Mouse (Mus musculus): ENCODE results near the gene Pfkfb4. TPM values are rescaled to one million over a fixed set of nuclear protein-coding genes. Genes with fewer than 3 reads are reported as not detected.
A peak's percentile ranks its signal among the peaks of the same experiment; 100 is the strongest.

Gene Pfkfb4
- polyA plus RNA-seq, 1 experiment from 2014 or later = 12.8 TPM

DNA sequence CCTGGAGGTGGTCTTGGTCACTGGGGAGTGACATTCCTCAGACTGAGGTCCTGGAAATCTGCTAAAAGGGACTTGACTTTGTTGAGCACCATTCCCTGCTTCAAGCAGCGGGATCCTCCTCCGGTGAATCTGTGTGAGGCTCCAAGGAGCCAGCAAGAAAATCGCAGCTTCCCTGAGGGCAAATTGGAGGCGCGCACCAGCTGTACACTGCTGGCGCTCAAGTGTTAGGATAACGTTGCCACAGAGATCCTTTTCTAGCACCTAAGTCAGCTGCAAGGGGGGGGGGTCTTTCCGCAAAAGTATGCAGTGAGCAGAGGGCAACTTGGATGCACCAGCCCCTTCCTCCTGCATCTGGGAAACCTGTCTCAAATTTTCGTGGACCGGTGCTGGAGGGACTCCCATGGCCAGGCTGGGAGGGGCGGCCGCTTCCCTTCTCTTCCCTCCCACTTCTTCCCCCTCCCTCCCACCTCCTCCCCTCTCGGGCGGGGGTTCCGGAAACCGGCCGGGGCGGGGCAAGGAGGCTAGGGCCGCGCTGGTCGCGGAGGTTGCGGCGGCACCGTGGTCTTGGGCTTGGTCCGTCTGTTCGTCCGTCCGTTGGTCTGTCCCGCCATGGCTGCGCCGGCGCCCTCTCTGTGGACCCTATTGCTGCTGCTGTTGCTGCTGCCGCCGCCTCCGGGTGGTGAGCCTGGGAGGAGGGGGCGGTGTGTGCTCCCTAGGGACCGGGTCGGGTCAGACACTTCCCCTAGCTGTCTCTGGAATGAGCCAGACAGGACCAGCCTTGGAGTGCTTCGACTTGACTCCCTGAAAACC is 46.7 kb downstream of the Pfkfb4 start, which contains the start of gene Shisa5:
Gene Shisa5 (plus strand): TSS at position 480 of the 810 bp plus-strand sequence.
- peak within 1 kb of the TSS; percentile 59 for H3K4me2 ChIP-seq (replicated peaks; ENCODE audit: low read depth, low read length)
- peak; percentile 81 for DNase-seq (ENCODE audit: low spot score)
- under 1% methylated on average over 38 of the region's 40 CpGs for WGBS
- ATAC-seq (ENCODE audit: low FRiP score) = peak; percentile 89
- H3K36me3 ChIP-seq (ENCODE audit: control insufficient read depth, insufficient read depth, low read length) = no peaks in the 10 kb centered on the region
- no peaks in the 10 kb centered on the region; the same call in 1 of the 2 replicates for H3K4me1 ChIP-seq (replicated peaks; ENCODE audit: control insufficient read depth, insufficient read depth, low read length)
- H3K9ac ChIP-seq (ENCODE audit: low read depth, low read length) = peak within 1 kb of the TSS; percentile 61
- no peak within 1 kb of the TSS for H3K27ac ChIP-seq (ENCODE audit: low read depth, low read length)
- no peaks in the 10 kb centered on the region for H3K9me3 ChIP-seq (ENCODE audit: control insufficient read depth, low read length)
- peak within 1 kb of the TSS; percentile 43 for H3K4me3 ChIP-seq (ENCODE audit: low read depth, low read length)
- no peaks in the 10 kb centered on the region for H3K27me3 ChIP-seq (ENCODE audit: control insufficient read depth, insufficient read depth, low read length)

DNA sequence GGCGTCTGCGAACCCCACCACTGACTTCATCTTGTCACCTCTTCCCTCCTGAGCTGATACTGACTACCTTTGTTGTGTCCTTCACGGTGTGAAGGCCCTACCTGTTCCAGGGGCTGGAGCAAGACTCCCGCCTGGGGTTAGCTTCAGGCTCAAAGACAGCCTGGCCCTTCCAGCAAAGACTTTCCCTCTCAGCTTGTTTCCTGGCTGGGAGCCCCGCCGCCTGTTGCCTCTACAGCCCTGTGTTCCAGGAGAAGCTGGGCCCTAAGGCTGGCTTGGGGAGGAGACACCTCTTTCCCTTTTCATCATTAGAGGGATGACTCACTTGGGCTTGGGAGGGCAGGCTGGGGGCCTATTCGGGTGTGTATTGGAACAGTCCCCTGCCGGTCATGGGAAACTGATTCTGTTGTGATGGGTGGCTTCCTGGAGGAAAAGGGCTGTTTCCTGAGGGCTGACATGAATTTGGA is 47.4 kb downstream of the Pfkfb4 start:
- Histone ChIP-seq H3K4me3 (ENCODE audit: low read depth, low read length) (peak overlapping the region; percentile 43), H3K4me1 (replicated peaks; ENCODE audit: control insufficient read depth, insufficient read depth, low read length) (no peaks in the 10 kb centered on the region; the same call in 1 of the 2 replicates), H3K4me2 (replicated peaks; ENCODE audit: low read depth, low read length) (peak overlapping the region; percentile 59), H3K27me3 (ENCODE audit: control insufficient read depth, insufficient read depth, low read length) (no peaks in the 10 kb centered on the region), H3K27ac (ENCODE audit: low read depth, low read length) (no peak overlapping the region), H3K9ac (ENCODE audit: low read depth, low read length) (peak overlapping the region; percentile 61), H3K36me3 (ENCODE audit: control insufficient read depth, insufficient read depth, low read length) (no peaks in the 10 kb centered on the region), H3K9me3 (ENCODE audit: control insufficient read depth, low read length) (no peaks in the 10 kb centered on the region)
- no peak for ATAC-seq (ENCODE audit: low FRiP score)
- WGBS = 18% methylated on average over 8 of the region's 8 CpGs
- peak; percentile 9 for DNase-seq (ENCODE audit: low spot score)

GRCm38 (mm10) chr9:109039681-109040080 is 48.1 kb downstream of the Pfkfb4 start:
- H3K4me1 ChIP-seq (replicated peaks; ENCODE audit: control insufficient read depth, insufficient read depth, low read length) = no peaks in the 10 kb centered on the region; the same call in 1 of the 2 replicates
- H3K27ac ChIP-seq (ENCODE audit: low read depth, low read length) = no peak overlapping the region
- DNase-seq (ENCODE audit: low spot score) (no peak), ATAC-seq (ENCODE audit: low FRiP score) (no peak)
- 82% methylated on average over 4 of the region's 4 CpGs for WGBS
- no peak overlapping the region for H3K4me3 ChIP-seq (ENCODE audit: low read depth, low read length)
- no peaks in the 10 kb centered on the region for H3K36me3 ChIP-seq (ENCODE audit: control insufficient read depth, insufficient read depth, low read length)
- H3K27me3 ChIP-seq (ENCODE audit: control insufficient read depth, insufficient read depth, low read length) = no peaks in the 10 kb centered on the region
- no peak overlapping the region for H3K4me2 ChIP-seq (replicated peaks; ENCODE audit: low read depth, low read length)
- no peaks in the 10 kb centered on the region for H3K9me3 ChIP-seq (ENCODE audit: control insufficient read depth, low read length)
- H3K9ac ChIP-seq (ENCODE audit: low read depth, low read length) = no peak overlapping the region

DNA sequence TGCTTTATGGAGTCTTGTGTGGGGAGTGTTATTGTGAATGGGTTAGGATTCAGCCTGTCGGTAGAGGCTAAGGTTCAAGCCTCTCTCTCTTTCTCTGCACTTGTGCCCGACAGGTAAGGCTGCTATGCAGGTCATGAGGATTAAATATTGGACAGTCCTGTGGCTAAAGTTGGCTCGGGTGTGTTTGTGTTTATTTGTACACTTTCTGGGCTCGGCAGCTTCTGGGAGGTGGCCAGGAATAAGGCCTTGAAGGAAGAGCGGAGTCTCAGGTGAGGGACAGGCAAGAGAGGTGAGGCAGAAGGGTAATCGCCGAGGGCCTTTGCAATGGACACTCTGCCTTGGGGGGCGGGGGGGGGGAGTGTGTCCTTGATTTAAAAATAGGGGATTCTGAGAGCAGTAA is 48.6 kb downstream of the Pfkfb4 start:
- Histone ChIP-seq H3K27me3 (ENCODE audit: control insufficient read depth, insufficient read depth, low read length) (no peaks in the 10 kb centered on the region), H3K9me3 (ENCODE audit: control insufficient read depth, low read length) (no peaks in the 10 kb centered on the region), H3K4me1 (replicated peaks; ENCODE audit: control insufficient read depth, insufficient read depth, low read length) (no peaks in the 10 kb centered on the region; the same call in 1 of the 2 replicates), H3K36me3 (ENCODE audit: control insufficient read depth, insufficient read depth, low read length) (no peaks in the 10 kb centered on the region), H3K9ac (ENCODE audit: low read depth, low read length) (no peak overlapping the region), H3K4me3 (ENCODE audit: low read depth, low read length) (no peak overlapping the region), H3K27ac (ENCODE audit: low read depth, low read length) (no peak overlapping the region), H3K4me2 (replicated peaks; ENCODE audit: low read depth, low read length) (no peak overlapping the region)
- WGBS = 87% methylated on average over 8 of the region's 8 CpGs
- no peak for ATAC-seq (ENCODE audit: low FRiP score)
- DNase-seq (ENCODE audit: low spot score) = no peak

GRCm38 (mm10) chr9:109040906-109041305 is 49.3 kb downstream of the Pfkfb4 start:
- H3K4me3 ChIP-seq (ENCODE audit: low read depth, low read length) = no peak overlapping the region
- no peaks in the 10 kb centered on the region for H3K27me3 ChIP-seq (ENCODE audit: control insufficient read depth, insufficient read depth, low read length)
- no peak for ATAC-seq (ENCODE audit: low FRiP score)
- H3K4me1 ChIP-seq (replicated peaks; ENCODE audit: control insufficient read depth, insufficient read depth, low read length) = no peaks in the 10 kb centered on the region; the same call in 1 of the 2 replicates
- no peak for DNase-seq (ENCODE audit: low spot score)
- H3K36me3 ChIP-seq (ENCODE audit: control insufficient read depth, insufficient read depth, low read length) = no peaks in the 10 kb centered on the region
- WGBS = 71% methylated on average over 6 of the region's 6 CpGs
- no peak overlapping the region for H3K4me2 ChIP-seq (replicated peaks; ENCODE audit: low read depth, low read length)
- H3K9me3 ChIP-seq (ENCODE audit: control insufficient read depth, low read length) = no peaks in the 10 kb centered on the region
- no peak overlapping the region for H3K27ac ChIP-seq (ENCODE audit: low read depth, low read length)
- H3K9ac ChIP-seq (ENCODE audit: low read depth, low read length) = no peak overlapping the region

DNA sequence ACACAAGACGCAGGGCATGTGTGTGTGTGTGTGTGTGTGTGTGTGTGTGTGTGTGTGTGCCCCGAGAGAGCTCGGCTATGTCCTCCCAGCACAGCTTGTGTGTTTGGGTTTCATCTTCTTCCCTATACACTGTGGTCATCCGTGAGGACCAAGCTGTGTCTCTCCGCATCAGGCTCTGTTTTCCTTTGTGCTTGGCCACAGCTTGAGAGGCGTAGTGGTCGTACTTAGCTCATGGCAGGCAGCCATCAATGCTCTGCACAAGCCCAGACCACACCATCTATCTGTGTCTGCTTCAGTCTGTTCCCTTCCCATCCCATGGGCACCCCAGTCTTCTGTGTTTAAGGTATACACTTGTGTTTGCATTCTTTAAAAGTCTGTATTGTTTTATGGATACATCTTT is 49.8 kb downstream of the Pfkfb4 start:
- no peak overlapping the region for H3K4me2 ChIP-seq (replicated peaks; ENCODE audit: low read depth, low read length)
- no peak overlapping the region for H3K4me3 ChIP-seq (ENCODE audit: low read depth, low read length)
- no peak overlapping the region for H3K9ac ChIP-seq (ENCODE audit: low read depth, low read length)
- no peaks in the 10 kb centered on the region for H3K9me3 ChIP-seq (ENCODE audit: control insufficient read depth, low read length)
- H3K36me3 ChIP-seq (ENCODE audit: control insufficient read depth, insufficient read depth, low read length) = no peaks in the 10 kb centered on the region
- no peak for ATAC-seq (ENCODE audit: low FRiP score)
- H3K27ac ChIP-seq (ENCODE audit: low read depth, low read length) = no peak overlapping the region
- H3K4me1 ChIP-seq (replicated peaks; ENCODE audit: control insufficient read depth, insufficient read depth, low read length) = no peaks in the 10 kb centered on the region; the same call in 1 of the 2 replicates
- WGBS = 85% methylated on average over 7 of the region's 7 CpGs
- no peak for DNase-seq (ENCODE audit: low spot score)
- H3K27me3 ChIP-seq (ENCODE audit: control insufficient read depth, insufficient read depth, low read length) = no peaks in the 10 kb centered on the region

DNA sequence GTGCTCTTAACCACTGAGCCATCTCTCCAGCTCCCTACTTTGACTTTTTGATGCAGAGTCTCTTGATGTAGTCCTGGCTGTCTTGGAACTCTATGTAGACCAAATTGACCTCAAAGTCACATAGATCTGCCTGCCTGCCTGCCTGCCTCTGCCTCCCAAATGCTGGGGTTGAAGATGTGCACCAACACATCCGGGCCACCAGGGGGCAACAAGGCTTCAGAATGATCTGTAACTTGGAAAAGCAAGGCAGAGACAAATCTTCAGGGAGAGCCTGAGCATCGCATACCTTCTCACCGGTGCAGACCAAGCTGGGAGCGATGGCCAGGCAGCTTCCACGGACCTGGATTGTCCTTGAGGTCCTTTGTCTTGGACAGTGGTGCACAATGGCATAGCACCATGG is 54.7 kb downstream of the Pfkfb4 start:
- 37% methylated on average over 5 of the region's 5 CpGs for WGBS
- H3K9me3 ChIP-seq (ENCODE audit: control insufficient read depth, low read length) = no peaks in the 10 kb centered on the region

DNA sequence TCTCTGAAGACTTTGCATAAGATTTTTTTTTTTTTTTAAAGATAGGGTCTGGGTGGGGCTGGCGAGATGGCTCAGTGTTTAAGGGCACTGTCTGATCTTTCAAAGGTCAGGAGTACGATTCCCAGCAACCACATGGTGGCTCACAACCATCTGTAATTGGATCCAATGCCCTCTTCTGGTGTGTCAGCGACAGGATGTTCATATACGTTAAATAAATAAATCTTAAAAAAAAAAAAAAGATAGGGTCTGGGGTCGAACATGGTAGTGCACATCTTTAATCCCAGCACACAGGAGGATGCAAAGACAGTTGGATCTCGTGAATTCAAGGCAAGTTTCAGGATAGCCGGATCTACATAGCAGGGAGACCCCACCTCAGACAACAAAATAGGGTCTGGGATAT is 57.7 kb downstream of the Pfkfb4 start:
- Histone ChIP-seq H3K9me3 (ENCODE audit: control insufficient read depth, low read length) (no peaks in the 10 kb centered on the region), H3K4me3 (ENCODE audit: low read depth, low read length) (no peak overlapping the region), H3K4me2 (replicated peaks; ENCODE audit: low read depth, low read length) (no peak overlapping the region), H3K27ac (ENCODE audit: low read depth, low read length) (no peak overlapping the region), H3K36me3 (ENCODE audit: control insufficient read depth, insufficient read depth, low read length) (no peaks in the 10 kb centered on the region), H3K9ac (ENCODE audit: low read depth, low read length) (no peak overlapping the region), H3K4me1 (replicated peaks; ENCODE audit: control insufficient read depth, insufficient read depth, low read length) (no peaks in the 10 kb centered on the region), H3K27me3 (ENCODE audit: control insufficient read depth, insufficient read depth, low read length) (no peaks in the 10 kb centered on the region)
- WGBS = 84% methylated on average over 7 of the region's 7 CpGs
- no peak for DNase-seq (ENCODE audit: low spot score)
- no peak for ATAC-seq (ENCODE audit: low FRiP score)

More for the DNA sequence above, 54.7 kb downstream of the Pfkfb4 start:
- Histone ChIP-seq H3K27ac (ENCODE audit: low read depth, low read length) (no peak overlapping the region), H3K27me3 (ENCODE audit: control insufficient read depth, insufficient read depth, low read length) (no peaks in the 10 kb centered on the region), H3K4me3 (ENCODE audit: low read depth, low read length) (no peak overlapping the region), H3K9ac (ENCODE audit: low read depth, low read length) (no peak overlapping the region), H3K4me1 (replicated peaks; ENCODE audit: control insufficient read depth, insufficient read depth, low read length) (no peaks in the 10 kb centered on the region), H3K4me2 (replicated peaks; ENCODE audit: low read depth, low read length) (no peak overlapping the region), H3K36me3 (ENCODE audit: control insufficient read depth, insufficient read depth, low read length) (no peaks in the 10 kb centered on the region)
- peak; percentile 62 for DNase-seq (ENCODE audit: low spot score)
- no peak for ATAC-seq (ENCODE audit: low FRiP score)

Measured in hindbrain, embryonic 11.5 days (tissue).